Mouse (Mus musculus) cerebellum, postnatal 36 days (tissue): Measurements from ENCODE around the gene Narfl.
"Not testable (repeated sequence)": the region's sequence is repeated elsewhere in the genome, so short reads cannot be mapped to it uniquely, and the experiment has no call there.

Source experiments
- DNase-seq, 2 experiments: peaks; one replicate each; pipeline ENCODE4 v3.0.0; 2021 to 2022; ENCODE audit warnings: mixed read lengths in 2 of 2

Gene Narfl

GRCm38 (mm10) chr17:25773549-25774120 lies at the start of gene Narfl:
Gene Narfl (plus strand): TSS chr17:25773776.
- DNase-seq = peak; percentile 99

- no peak for DNase-seq
Observed at GRCm38 (mm10) chr17:25723919-25724318, 49.7 kb upstream of the Narfl start.

- DNase-seq = no peak
Observed at GRCm38 (mm10) chr17:25725264-25725663, 48.3 kb upstream of the Narfl start.

GRCm38 (mm10) chr17:25727265-25728008 lies 46.1 kb upstream of the Narfl start, which contains the start of the genes Chtf18 and Rpusd1:
Gene Chtf18 (minus strand): TSS chr17:25727419.
Gene Rpusd1 (plus strand): TSS chr17:25727670.
- peak; percentile 99 for DNase-seq

GRCm38 (mm10) chr17:25728009-25728270 lies 45.6 kb upstream of the Narfl start:
- DNase-seq = no peak

- peak; percentile 89 for DNase-seq
Observed at GRCm38 (mm10) chr17:25732082-25732481, 41.5 kb upstream of the Narfl start.

GRCm38 (mm10) chr17:25735246-25735645 lies 38.3 kb upstream of the Narfl start:
- DNase-seq = no peak

GRCm38 (mm10) chr17:25735745-25736144 lies 37.8 kb upstream of the Narfl start, which contains the start of gene Mslnl:
Gene Mslnl (plus strand): TSS chr17:25736042.
- DNase-seq = no peak

- DNase-seq = no peak
Observed at GRCm38 (mm10) chr17:25738861-25739260, 34.7 kb upstream of the Narfl start.

GRCm38 (mm10) chr17:25741471-25741870 lies 32.1 kb upstream of the Narfl start:
- DNase-seq = not testable (repeated sequence)

- DNase-seq = no peak
Observed at GRCm38 (mm10) chr17:25743831-25744230, 29.7 kb upstream of the Narfl start.

GRCm38 (mm10) chr17:25744311-25744710 lies 29.3 kb upstream of the Narfl start:
- DNase-seq = no peak

- no peak for DNase-seq
Observed at GRCm38 (mm10) chr17:25748238-25748637, 25.3 kb upstream of the Narfl start.

GRCm38 (mm10) chr17:25749314-25749713 lies 24.3 kb upstream of the Narfl start:
- DNase-seq = no peak

- peak; percentile 18 to 22 for DNase-seq
Observed at GRCm38 (mm10) chr17:25751446-25751845, 22.1 kb upstream of the Narfl start.

GRCm38 (mm10) chr17:25754241-25754640 lies 19.3 kb upstream of the Narfl start, which contains the start of gene Msln:
Gene Msln (minus strand): TSS chr17:25754378.
- DNase-seq = no peak

- no peak for DNase-seq
Observed at GRCm38 (mm10) chr17:25755086-25755485, 18.5 kb upstream of the Narfl start.

- no peak for DNase-seq
Observed at GRCm38 (mm10) chr17:25755627-25756377, 17.8 kb upstream of the Narfl start.

- DNase-seq = no peak
Observed at GRCm38 (mm10) chr17:25756378-25757242, 17.0 kb upstream of the Narfl start.

GRCm38 (mm10) chr17:25757691-25758090 lies 15.9 kb upstream of the Narfl start:
- no peak for DNase-seq

GRCm38 (mm10) chr17:25760148-25760547 lies 13.4 kb upstream of the Narfl start:
- no peak for DNase-seq

- no peak for DNase-seq
Observed at GRCm38 (mm10) chr17:25761561-25761970, 12.0 kb upstream of the Narfl start.

GRCm38 (mm10) chr17:25762591-25762990 lies 11.0 kb upstream of the Narfl start:
- no peak for DNase-seq
